Mouse (Mus musculus): ENCODE results near the gene Dqx1. TPM values are rescaled to one million over a fixed set of nuclear protein-coding genes. Genes with fewer than 3 reads are reported as not detected.

The Dqx1 gene
- total RNA-seq (2018; cell fraction: chromatin; rRNA removed): 10 to 100 TPM in 20 of 26 experiments, 1 to 10 TPM in 6; 5.4 to 16.1 (median 12.2) TPM
- under 1 TPM; 0.04 to 0.55 (median 0.16) TPM for total RNA-seq (2018; cell fraction: cytosol; rRNA removed)
- 10 to 100 TPM in 1 of 26 experiments, 1 to 10 TPM in 25; 1.8 to 11.4 (median 6.1) TPM for total RNA-seq (2018; cell fraction: nucleus; rRNA removed)
- 0.23 to 0.54 TPM (median 0.51 TPM) in 3 replicates for polyA plus RNA-seq (2018)

GRCm38 (mm10) chr6:83057790-83058189 is at the start of gene Dqx1:
Dqx1 (plus strand) TSS chr6:83057844.
- Histone ChIP-seq H3K27ac (no peak within 1 kb of the TSS), H3K4me3 (ENCODE audit: inconsistent target) (no peak within 1 kb of the TSS), H3K36me3 (ENCODE audit: inconsistent target) (peaks cover 20% of the 10 kb centered on the region; the same call in 1 of the 2 replicates), H3K79me2 (ENCODE audit: inconsistent target) (peaks cover 38% of the 10 kb centered on the region)
- WGBS (ENCODE audit: missing documents): 91% methylated on average over 3 of the region's 3 CpGs

GRCm38 (mm10) chr6:83008659-83009058 is 49.0 kb upstream of the Dqx1 start:
- Histone ChIP-seq H3K36me3 (ENCODE audit: inconsistent target) (no peaks in the 10 kb centered on the region), H3K79me2 (ENCODE audit: inconsistent target) (peaks cover 10% of the 10 kb centered on the region), H3K4me3 (ENCODE audit: inconsistent target) (no peak overlapping the region), H3K27ac (peak overlapping the region; percentile 76)
- 2% methylated on average over 3 of the region's 3 CpGs for WGBS (ENCODE audit: missing documents)

GRCm38 (mm10) chr6:83010010-83010409 is 47.6 kb upstream of the Dqx1 start:
- H3K27ac ChIP-seq: peak overlapping the region; percentile 76
- no peak overlapping the region; the same call in 1 of the 2 replicates for H3K4me3 ChIP-seq (ENCODE audit: inconsistent target)
- H3K79me2 ChIP-seq (ENCODE audit: inconsistent target): no peaks in the 10 kb centered on the region
- 24% methylated on average over 7 of the region's 7 CpGs for WGBS (ENCODE audit: missing documents)
- H3K36me3 ChIP-seq (ENCODE audit: inconsistent target): no peaks in the 10 kb centered on the region

GRCm38 (mm10) chr6:83011255-83011654 is 46.4 kb upstream of the Dqx1 start:
- no peaks in the 10 kb centered on the region for H3K79me2 ChIP-seq (ENCODE audit: inconsistent target)
- 66% methylated on average over 7 of the region's 7 CpGs for WGBS (ENCODE audit: missing documents)
- H3K27ac ChIP-seq: no peak overlapping the region
- no peaks in the 10 kb centered on the region for H3K36me3 ChIP-seq (ENCODE audit: inconsistent target)
- no peak overlapping the region for H3K4me3 ChIP-seq (ENCODE audit: inconsistent target)

GRCm38 (mm10) chr6:83011756-83012155 is 45.9 kb upstream of the Dqx1 start:
- H3K79me2 ChIP-seq (ENCODE audit: inconsistent target): no peaks in the 10 kb centered on the region
- H3K27ac ChIP-seq: no peak overlapping the region
- WGBS (ENCODE audit: missing documents): 92% methylated on average over 6 of the region's 6 CpGs
- H3K36me3 ChIP-seq (ENCODE audit: inconsistent target): no peaks in the 10 kb centered on the region
- no peak overlapping the region for H3K4me3 ChIP-seq (ENCODE audit: inconsistent target)

GRCm38 (mm10) chr6:83013444-83013843 is 44.2 kb upstream of the Dqx1 start:
- Histone ChIP-seq H3K36me3 (ENCODE audit: inconsistent target) (no peaks in the 10 kb centered on the region), H3K4me3 (ENCODE audit: inconsistent target) (no peak overlapping the region), H3K27ac (peak overlapping the region; percentile 85), H3K79me2 (ENCODE audit: inconsistent target) (no peaks in the 10 kb centered on the region)
- 8% methylated on average over 5 of the region's 5 CpGs for WGBS (ENCODE audit: missing documents)

- 62% methylated on average over 12 of the region's 12 CpGs for WGBS (ENCODE audit: missing documents)
- no peak overlapping the region for H3K4me3 ChIP-seq (ENCODE audit: inconsistent target)
- H3K36me3 ChIP-seq (ENCODE audit: inconsistent target): no peaks in the 10 kb centered on the region
- H3K79me2 ChIP-seq (ENCODE audit: inconsistent target): no peaks in the 10 kb centered on the region
- peak overlapping the region; percentile 85 for H3K27ac ChIP-seq
These were observed 42.9 kb upstream of the Dqx1 start for GRCm38 (mm10) chr6:83014482-83015466.

- 91% methylated on average over 2 of the region's 2 CpGs for WGBS (ENCODE audit: missing documents)
- no peak overlapping the region for H3K27ac ChIP-seq
- no peaks in the 10 kb centered on the region for H3K79me2 ChIP-seq (ENCODE audit: inconsistent target)
- H3K36me3 ChIP-seq (ENCODE audit: inconsistent target): no peaks in the 10 kb centered on the region
- no peak overlapping the region for H3K4me3 ChIP-seq (ENCODE audit: inconsistent target)
These were observed 41.9 kb upstream of the Dqx1 start for GRCm38 (mm10) chr6:83015749-83016148.

- 43% methylated on average over 3 of the region's 3 CpGs for WGBS (ENCODE audit: missing documents)
- Histone ChIP-seq H3K27ac (peak overlapping the region; percentile 85), H3K4me3 (ENCODE audit: inconsistent target) (no peak overlapping the region), H3K36me3 (ENCODE audit: inconsistent target) (no peaks in the 10 kb centered on the region), H3K79me2 (ENCODE audit: inconsistent target) (no peaks in the 10 kb centered on the region)
These were observed 40.5 kb upstream of the Dqx1 start for GRCm38 (mm10) chr6:83017190-83017589.

- no peaks in the 10 kb centered on the region for H3K79me2 ChIP-seq (ENCODE audit: inconsistent target)
- WGBS (ENCODE audit: missing documents): 90% methylated on average over 3 of the region's 3 CpGs
- no peak overlapping the region for H3K4me3 ChIP-seq (ENCODE audit: inconsistent target)
- H3K36me3 ChIP-seq (ENCODE audit: inconsistent target): no peaks in the 10 kb centered on the region
- no peak overlapping the region for H3K27ac ChIP-seq
These were observed 38.6 kb upstream of the Dqx1 start for GRCm38 (mm10) chr6:83019044-83019443.

GRCm38 (mm10) chr6:83020121-83020520 is 37.5 kb upstream of the Dqx1 start:
- no peak overlapping the region for H3K4me3 ChIP-seq (ENCODE audit: inconsistent target)
- no peaks in the 10 kb centered on the region for H3K79me2 ChIP-seq (ENCODE audit: inconsistent target)
- no peak overlapping the region for H3K27ac ChIP-seq
- WGBS (ENCODE audit: missing documents): 87% methylated on average over 6 of the region's 6 CpGs
- H3K36me3 ChIP-seq (ENCODE audit: inconsistent target): no peaks in the 10 kb centered on the region

- no peak overlapping the region for H3K27ac ChIP-seq
- H3K36me3 ChIP-seq (ENCODE audit: inconsistent target): no peaks in the 10 kb centered on the region
- 66% methylated on average over 4 of the region's 4 CpGs for WGBS (ENCODE audit: missing documents)
- H3K79me2 ChIP-seq (ENCODE audit: inconsistent target): no peaks in the 10 kb centered on the region
- no peak overlapping the region for H3K4me3 ChIP-seq (ENCODE audit: inconsistent target)
These were observed 36.6 kb upstream of the Dqx1 start for GRCm38 (mm10) chr6:83020836-83021593.

GRCm38 (mm10) chr6:83023008-83023407 is 34.6 kb upstream of the Dqx1 start:
- Histone ChIP-seq H3K79me2 (ENCODE audit: inconsistent target) (no peaks in the 10 kb centered on the region), H3K36me3 (ENCODE audit: inconsistent target) (no peaks in the 10 kb centered on the region), H3K27ac (no peak overlapping the region), H3K4me3 (ENCODE audit: inconsistent target) (no peak overlapping the region)
- 96% methylated on average over 9 of the region's 9 CpGs for WGBS (ENCODE audit: missing documents)

- 89% methylated on average over 2 of the region's 2 CpGs for WGBS (ENCODE audit: missing documents)
- Histone ChIP-seq H3K4me3 (ENCODE audit: inconsistent target) (no peak overlapping the region), H3K27ac (no peak overlapping the region), H3K79me2 (ENCODE audit: inconsistent target) (no peaks in the 10 kb centered on the region), H3K36me3 (ENCODE audit: inconsistent target) (no peaks in the 10 kb centered on the region)
These were observed 33.9 kb upstream of the Dqx1 start for GRCm38 (mm10) chr6:83023786-83024185.
